Mouse (Mus musculus) brain, embryonic 14.5 days (tissue): ENCODE results near the gene Serpinh1.

Experiments
- CTCF ChIP-seq: fragments of 200-500 bp; IDR thresholded peaks from 2 replicates; pipeline ENCODE4 v1.5.1; 2012; ENCODE audit warnings: inconsistent platforms, mild to moderate bottlenecking, moderate library complexity, borderline replicate concordance; ENCODE audit not compliant: insufficient read depth, insufficient read length; ENCODE audit errors: extremely low read depth
- POLR2A ChIP-seq: fragments of 200-500 bp; IDR thresholded peaks from 2 replicates; pipeline ENCODE4 v1.6.1; 2012; ENCODE audit warnings: mild to moderate bottlenecking, inconsistent platforms, borderline replicate concordance; ENCODE audit not compliant: poor library complexity, insufficient read depth, insufficient read length, severe bottlenecking; ENCODE audit errors: extremely low read depth

- no peak for TF ChIP-seq CTCF
- TF ChIP-seq POLR2A, result no peak
Measured at GRCm38 (mm10) chr7:99328847-99329246, 24.2 kb downstream of the Serpinh1 start.
